Mouse (Mus musculus): ENCODE results near the gene Hoxa5.

- no peak for TF ChIP-seq POLR2A (IDR thresholded peaks at IDR 0.05; ENCODE audit: control insufficient read depth, low read depth, low read length)
- no peak for TF ChIP-seq CTCF (IDR thresholded peaks at IDR 0.05; ENCODE audit: control insufficient read depth, insufficient read depth, insufficient replicate concordance, low read depth, low read length)
These were observed 30.7 kb downstream of the Hoxa5 start for GRCm38 (mm10) chr6:52173648-52174047.

All from testis, adult 2 months (tissue).